Mouse (Mus musculus) bone marrow macrophage, adult 2 months (primary cell): ENCODE measurements around the gene Tacc2.

Source experiments
- CTCF ChIP-seq: IDR thresholded peaks from 2 replicates; pipeline ENCODE4 v1.5.1; 2012; ENCODE audit warnings: low read depth, mild to moderate bottlenecking, low read length, moderate library complexity
- POLR2A ChIP-seq: IDR thresholded peaks from 2 replicates; pipeline ENCODE4 v1.6.1; 2012; ENCODE audit warnings: mild to moderate bottlenecking, low read depth, low read length, borderline replicate concordance

- no peak for TF ChIP-seq POLR2A
- TF ChIP-seq CTCF = no peak
Observed at GRCm38 (mm10) chr7:130636274-130636673, 59.0 kb downstream of the Tacc2 start.
